41 mouse cellular contexts compared by ENCODE assay signal in genomic region chr2:69324881-69325660, GRCm38 (mm10). TPM values are rescaled to one million over a fixed set of nuclear protein-coding genes. Genes with fewer than 3 reads are reported as not detected.
DNase-seq lines count a peak whose midpoint lies in the region; ATAC-seq and TF ChIP-seq lines count a peak whose summit lies in the region.
"Had no signal": no experiment of that assay in that cellular context is flagged by ENCODE, and none has a peak within 500 bp of the region (broad histone marks: within the 10 kb centered on the region; RNA-seq: fewer than 3 reads in every experiment).

No protein-coding gene starts in this region.

- no peaks in the 10 kb centered on the region for H3K27me3 ChIP-seq in heart, adult 2 months (ENCODE audit: control insufficient read depth, insufficient read depth, low read length)
- H3K27me3 ChIP-seq in liver, embryonic 15.5 days, result no peaks in the 10 kb centered on the region
- H3K27me3 ChIP-seq: kidney, embryonic 15.5 days had no signal

- H3K79me2 ChIP-seq in heart, adult 2 months (replicated peaks; ENCODE audit: control insufficient read depth, insufficient read depth, low read length), result no peaks in the 10 kb centered on the region

- 69% methylated on average over 5 of the region's 5 CpGs for WGBS in heart, adult 2 months
- WGBS in liver, embryonic 15.5 days (ENCODE audit: insufficient replicate concordance), result 58% methylated on average over 5 of the region's 5 CpGs

- no peak for TF ChIP-seq POLR2A in heart, adult 2 months (IDR thresholded peaks at IDR 0.05; ENCODE audit: insufficient read depth, low read depth, low read length)

- peak; percentile 61 for ATAC-seq in liver, embryonic 15.5 days (ENCODE audit: insufficient read depth)
- ATAC-seq: activated CD4-positive, CD25-positive, alpha-beta regulatory T cell, adult 4 months; forebrain, postnatal 0 days; inflammation-experienced regulatory T-cells, adult 6 months; lung, postnatal 0 days; midbrain, embryonic 13.5 days had no signal

- H3K36me3 ChIP-seq in heart, adult 2 months (ENCODE audit: control insufficient read depth, insufficient read depth, low read length), result no peaks in the 10 kb centered on the region
- no peaks in the 10 kb centered on the region for H3K36me3 ChIP-seq in liver, embryonic 15.5 days (replicated peaks)
- H3K36me3 ChIP-seq: forebrain, embryonic 12.5 days; heart, embryonic 10.5 days; kidney, embryonic 15.5 days; midbrain, embryonic 13.5 days had no signal

- no peaks in the 10 kb centered on the region for H3K4me1 ChIP-seq in heart, adult 2 months (ENCODE audit: control insufficient read depth, insufficient read depth, low read length)
- H3K4me1 ChIP-seq in liver, embryonic 15.5 days (replicated peaks), result no peaks in the 10 kb centered on the region
- H3K4me1 ChIP-seq: forebrain, embryonic 12.5 days; heart, embryonic 10.5 days; kidney, embryonic 15.5 days had no signal

- TF ChIP-seq CTCF in heart, adult 2 months (IDR thresholded peaks at IDR 0.05), result no peak

- no peaks in the 10 kb centered on the region for H3K9me3 ChIP-seq in liver, embryonic 15.5 days (replicated peaks)
- H3K9me3 ChIP-seq: forebrain, embryonic 12.5 days; heart, embryonic 10.5 days; kidney, embryonic 15.5 days; midbrain, embryonic 13.5 days had no signal

- H3K9ac ChIP-seq in heart, adult 2 months (ENCODE audit: low read depth, low read length), result no peak overlapping the region
- H3K9ac ChIP-seq in liver, embryonic 15.5 days, result no peak overlapping the region
- H3K9ac ChIP-seq: forebrain, embryonic 12.5 days; forebrain, postnatal 0 days; hindbrain, embryonic 14.5 days; kidney, embryonic 15.5 days; midbrain, embryonic 13.5 days had no signal

- H3K4me2 ChIP-seq in liver, embryonic 15.5 days, result no peak overlapping the region
- H3K4me2 ChIP-seq: forebrain, embryonic 12.5 days; hindbrain, embryonic 14.5 days; kidney, embryonic 15.5 days; midbrain, embryonic 13.5 days had no signal

- TF ChIP-seq EP300 in heart, adult 2 months (IDR thresholded peaks at IDR 0.05; ENCODE audit: insufficient read depth, low read depth, low read length), result no peak

- intact Hi-C loops in heart, postnatal 10 days (cut with DNase I), result no loop called here
- intact Hi-C loops in heart, adult 2 months (cut with DNase I), result no loop called here

- H3K4me3 ChIP-seq in heart, adult 2 months, result no peak overlapping the region
- H3K4me3 ChIP-seq in liver, embryonic 15.5 days (replicated peaks), result no peak overlapping the region
- H3K4me3 ChIP-seq: erythroblast, embryonic 14.5 days; forebrain, embryonic 12.5 days; heart, embryonic 10.5 days; kidney, embryonic 15.5 days; midbrain, embryonic 13.5 days had no signal

- H3K27ac ChIP-seq in heart, adult 2 months, result no peak overlapping the region
- H3K27ac ChIP-seq in liver, embryonic 15.5 days (replicated peaks), result no peak overlapping the region
- H3K27ac ChIP-seq: forebrain, embryonic 12.5 days; heart, embryonic 10.5 days; hindbrain, embryonic 14.5 days; kidney, embryonic 15.5 days; macrophage; midbrain, embryonic 13.5 days had no signal

- peak; percentile 3 to 7 for DNase-seq in heart, postnatal 10 days
- no peak for DNase-seq in heart, adult 2 months
- DNase-seq in 3134 (ENCODE audit: extremely low read depth, insufficient read length, low spot score) (peak; percentile 28), adipocyte (ENCODE audit: low spot score) (peak; percentile 52)
- no peak for DNase-seq in right cerebral cortex, adult 18-20 months
- DNase-seq in testis, postnatal 10 days (ENCODE audit: low spot score), result no peak
- DNase-seq in urinary bladder, adult 2 months (ENCODE audit: low spot score), result no peak
- DNase-seq: adrenal gland, postnatal 10 days; B cell, adult 2 months; cerebellum, adult 2 months; cerebellum, postnatal 14 days; forebrain, postnatal 0 days; gastrocnemius, postnatal 10 days; heart, postnatal 4 days; kidney, adult 18-20 months; kidney, postnatal 36 days; layer of hippocampus, postnatal 36 days; lung, adult 18-20 months; right cerebral cortex, postnatal 25 days; spleen, adult 18-20 months; thymus, adult 2 months; thymus, postnatal 36 days had no signal

RNA-seq across cellular contexts. Expression of gene Abcb11, which starts 17.3 kb away (rescaled TPM):
- total RNA-seq in heart, postnatal 10 days (2021), result not detected
- not detected for total RNA-seq in heart, adult 2 months (2021)
- polyA plus RNA-seq in heart, adult 2 months (2012; rRNA removed), result 0.09 TPM in 1 of 2 replicates, not detected in the other
- polyA plus RNA-seq in liver, embryonic 15.5 days (2015; fragmentation: Nextera tagmentation; extraction: Ambion mirVana), result 12.5 and 14.0 TPM in 2 replicates
- polyA plus RNA-seq in urinary bladder, adult 2 months (2012; rRNA removed), result 0.19 and 0.39 TPM in 2 replicates
- total RNA-seq: heart, postnatal 4 days; layer of hippocampus, adult 8-10 months; layer of hippocampus, postnatal 36 days; megakaryocyte-erythroid progenitor cell, adult 5-6 weeks; monocyte, adult 5-6 weeks had no signal
- polyA plus RNA-seq: cerebellum, adult 2 months; cortical plate, adult 2 months; embryonic facial prominence, embryonic 14.5 days; erythroblast, embryonic 14.5 days; forebrain, embryonic 12.5 days; gonadal fat pad, adult 2 months; inflammation-experienced regulatory T-cells, adult 6 months; limb, embryonic 11.5 days; macrophage; midbrain, embryonic 13.5 days; neural tube, embryonic 14.5 days had no signal

RNA-seq across cellular contexts. Expression of gene Dhrs9, which starts 55.2 kb away (rescaled TPM):
- 1 to 10 TPM in 1 of 2 experiments, under 1 TPM in 1; 0.60 to 4.0 TPM for total RNA-seq in heart, postnatal 10 days (2021)
- total RNA-seq in heart, adult 2 months (2021), result under 1 TPM; 0.08 to 0.32 TPM
- 0.20 and 0.35 TPM in 2 replicates for polyA plus RNA-seq in heart, adult 2 months (2012; rRNA removed)
- 0.23 and 0.24 TPM in 2 replicates for polyA plus RNA-seq in liver, embryonic 15.5 days (2015; fragmentation: Nextera tagmentation; extraction: Ambion mirVana)
- 0.28 and 0.36 TPM in 2 replicates for polyA plus RNA-seq in urinary bladder, adult 2 months (2012; rRNA removed)
- total RNA-seq: forebrain, postnatal 0 days; layer of hippocampus, adult 8-10 months; layer of hippocampus, postnatal 36 days; monocyte, adult 5-6 weeks had no signal
- polyA plus RNA-seq: activated CD4-positive, CD25-positive, alpha-beta regulatory T cell, adult 4 months; cerebellum, adult 2 months; cortical plate, adult 2 months; embryonic facial prominence, embryonic 14.5 days; erythroblast, embryonic 14.5 days; forebrain, embryonic 12.5 days; forebrain, postnatal 0 days; heart, embryonic 10.5 days; hindbrain, embryonic 14.5 days; inflammation-experienced regulatory T-cells, adult 6 months; kidney, embryonic 15.5 days; limb, embryonic 11.5 days; midbrain, embryonic 13.5 days; neural tube, embryonic 14.5 days had no signal

Comparison
In these comparisons a context has a peak if more than half of its experiments do, and no peak if none do; other contexts are left out.
1. DNase-seq: peak in heart, postnatal 10 days (2 of 2), 3134 (single experiment) and adipocyte (single experiment); none in heart, adult 2 months (0 of 2), right cerebral cortex, adult 18-20 months (single experiment), testis, postnatal 10 days (single experiment) and urinary bladder, adult 2 months (single experiment).